18 mouse cellular contexts compared by ENCODE assay signal in the genomic region with DNA sequence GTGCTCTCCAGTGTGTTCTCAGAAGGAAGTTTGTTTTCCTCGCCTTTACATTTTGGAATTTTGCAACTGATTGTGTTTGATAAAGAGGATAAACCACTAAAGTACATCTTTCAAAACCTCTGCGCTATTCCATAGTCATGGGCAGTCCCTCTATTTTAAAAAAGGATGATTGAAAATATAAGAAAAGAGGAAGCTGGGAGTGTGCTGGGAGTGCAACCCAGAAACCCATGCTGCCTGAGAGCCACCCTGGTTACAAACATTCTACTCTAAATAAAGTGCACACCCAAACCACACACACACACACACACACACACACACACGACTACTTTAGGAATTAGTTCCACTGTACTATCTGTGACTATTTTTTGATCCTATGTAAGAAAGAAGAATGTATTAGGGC. TPM values are rescaled to one million over a fixed set of nuclear protein-coding genes. Genes with fewer than 3 reads are reported as not detected.
DNase-seq lines count a peak whose midpoint lies in the region; ATAC-seq lines count a peak whose summit lies in the region.
"Had no signal": no experiment of that assay in that cellular context is flagged by ENCODE, and none has a peak within 500 bp of the region (broad histone marks: within the 10 kb centered on the region; RNA-seq: fewer than 3 reads in every experiment).

No protein-coding gene starts in this region.

- ATAC-seq in granulocyte monocyte progenitor cell, adult 5-6 weeks (replicated peaks; ENCODE audit: poor library complexity, severe bottlenecking): peak; percentile 59
- ATAC-seq in megakaryocyte, adult 5-6 weeks (ENCODE audit: poor library complexity, severe bottlenecking): peak; percentile 60; the same call in 1 of the 2 replicates
- ATAC-seq: activated CD4-positive, CD25-positive, alpha-beta regulatory T cell, adult 4 months; forebrain, embryonic 14.5 days; forebrain, embryonic 16.5 days; Patski had no signal

- intact Hi-C loops in heart, postnatal 36 days (cut with DNase I): no loop called here

- DNase-seq in right cerebral cortex, postnatal 36 days (ENCODE audit: low spot score in 2 of 2): no peak
- DNase-seq in kidney, adult 8-10 months: no peak
- DNase-seq in heart, postnatal 36 days: no peak
- DNase-seq: adrenal gland, adult 8-10 months; adrenal gland, postnatal 14 days; adrenal gland, postnatal 36 days; cerebellum, adult 11-12 months; cerebellum, adult 2 months; cerebellum, adult 9-10 months; cerebellum, postnatal 10 days; cerebellum, postnatal 25 days; embryo, embryonic 11 days had no signal

RNA-seq across cellular contexts. Expression of a gene that starts 40.6 kb away (rescaled TPM):
- total RNA-seq in granulocyte monocyte progenitor cell, adult 5-6 weeks (2014; fragmentation: Nextera tagmentation): 5.3 and 8.6 TPM in 2 replicates
- total RNA-seq in granulocyte monocyte progenitor cell, adult 5-6 weeks (2017): 2.9 and 3.4 TPM in 2 replicates
- 16.2 and 17.5 TPM in 2 replicates for total RNA-seq in megakaryocyte, adult 5-6 weeks (2015)
- 3.0 and 5.1 TPM in 2 replicates for total RNA-seq in megakaryocyte, adult 5-6 weeks (2017)
- total RNA-seq in heart, postnatal 36 days (2021): under 1 TPM; 0.14 TPM
